Mouse (Mus musculus) forebrain, embryonic 11.5 days (tissue): ENCODE data around the gene Spin1. TPM values are rescaled to one million over a fixed set of nuclear protein-coding genes. Genes with fewer than 3 reads are reported as not detected.
"Not testable (repeated sequence)": the region's sequence is repeated elsewhere in the genome, so short reads cannot be mapped to it uniquely, and the experiment has no call there.

ENCODE experiments used
- ATAC-seq: fragments of 200-750 bp; cut with Nextera tagmentation; replicated peaks from 2 replicates; pipeline ENCODE4 v1.8.0; 2017; ENCODE audit warnings: moderate TSS enrichment; ENCODE audit not compliant: low FRiP score
- DNase-seq: peaks from one replicate; pipeline ENCODE4 v3.0.0-alpha.2; 2017; ENCODE audit warnings: low spot score
- H3K27ac ChIP-seq: fragments of 300-500 bp; sonication (generic); 2 replicates; pipeline ENCODE4 v1.5.1; 2014; ENCODE audit warnings: low read depth, low read length
- H3K27me3 ChIP-seq: fragments of 300-500 bp; sonication (generic); 2 replicates; pipeline ENCODE4 v1.6.1; 2014; ENCODE audit warnings: mild to moderate bottlenecking, low read length, mixed read lengths; ENCODE audit not compliant: control insufficient read depth, insufficient read depth
- H3K36me3 ChIP-seq: fragments of 300-500 bp; sonication (generic); 2 replicates; pipeline ENCODE4 v1.6.1; 2014; ENCODE audit warnings: mild to moderate bottlenecking, low read length, moderate library complexity, mixed read lengths; ENCODE audit not compliant: control insufficient read depth, insufficient read depth
- H3K4me1 ChIP-seq: fragments of 300-500 bp; sonication (generic); replicated peaks from 2 replicates; pipeline ENCODE4 v1.6.1; 2014; ENCODE audit warnings: low read length, mixed read lengths; ENCODE audit not compliant: control insufficient read depth, insufficient read depth
- H3K4me2 ChIP-seq: fragments of 300-500 bp; sonication (generic); 2 replicates; pipeline ENCODE4 v1.6.1; 2014; ENCODE audit warnings: low read depth, mild to moderate bottlenecking, low read length, moderate library complexity, mixed read lengths; ENCODE audit not compliant: severe bottlenecking
- H3K4me3 ChIP-seq: fragments of 300-500 bp; sonication (generic); 2 replicates; pipeline ENCODE4 v1.5.1; 2014; ENCODE audit warnings: low read depth, low read length
- H3K9ac ChIP-seq: fragments of 300-500 bp; sonication (generic); 2 replicates; pipeline ENCODE4 v1.6.1; 2014; ENCODE audit warnings: low read length
- H3K9me3 ChIP-seq: fragments of 300-500 bp; sonication (generic); 2 replicates; pipeline ENCODE4 v1.6.1; 2016; ENCODE audit warnings: low read length, mixed read lengths; ENCODE audit not compliant: control insufficient read depth
- WGBS: fragments of 180-500 bp; shearing (Covaris S2); extraction: QIAGEN DNeasy Blood & Tissue Kit; methylation state at CpG from one replicate; pipeline ENCODE4 v1.1.7; 2014; 5-methylcytosine and 5-hydroxymethylcytosine counted together
- polyA plus RNA-seq: library from polyadenylated mRNA; unstranded; fragments of >200 nt; fragmentation: Nextera tagmentation; extraction: Ambion mirVana; gene quantifications from 2 replicates; pipeline ENCODE4 v1.2.1, GENCODE M21; 2014

Spin1 gene
- polyA plus RNA-seq, 1 experiment from 2014 or later: 111 TPM

- H3K4me3 ChIP-seq: peak overlapping the region; percentile 85
- peaks cover 11% of the 10 kb centered on the region; the same call in 1 of the 2 replicates for H3K9me3 ChIP-seq
- DNase-seq: peak; percentile 84
- H3K4me2 ChIP-seq: peak overlapping the region; percentile 60
- H3K36me3 ChIP-seq: peaks cover 2% of the 10 kb centered on the region; the same call in 1 of the 2 replicates
- no peaks in the 10 kb centered on the region for H3K27me3 ChIP-seq
- peak overlapping the region; percentile 97 for H3K9ac ChIP-seq
- 0 out of 2 replicates have a peak, but pooled peaks cover 2% of the 10 kb centered on the region for H3K4me1 ChIP-seq
- WGBS: 2% methylated on average over 55 of the region's 89 CpGs
- ATAC-seq: peak; percentile 84
- peak overlapping the region; percentile 76 for H3K27ac ChIP-seq
These were observed 516 bp downstream of the Spin1 start for GRCm38 (mm10) chr13:51101016-51101776.

DNA sequence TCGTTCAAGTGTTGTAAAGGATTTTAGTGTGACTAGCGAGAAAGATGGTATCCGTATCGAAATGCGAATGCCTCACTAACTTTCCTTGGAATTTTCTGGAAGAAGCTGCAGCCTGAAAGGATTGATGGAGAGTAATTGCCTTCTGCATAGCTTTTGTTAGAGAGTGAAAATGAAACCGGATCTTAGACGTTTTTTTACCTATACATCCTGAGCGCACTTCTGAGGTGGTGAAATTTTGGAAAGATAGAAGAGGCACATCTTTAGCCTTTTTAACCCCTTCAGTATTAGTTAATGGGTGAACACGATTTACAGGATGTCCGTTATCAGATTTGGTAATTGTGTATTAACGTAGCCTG, 1.1 kb downstream of the Spin1 start:
- DNase-seq (no peak), ATAC-seq (no peak)
- 0 out of 2 replicates have a peak, but pooled peaks cover 2% of the 10 kb centered on the region for H3K4me1 ChIP-seq
- H3K9ac ChIP-seq: peak overlapping the region; percentile 97
- H3K36me3 ChIP-seq: peaks cover 2% of the 10 kb centered on the region; the same call in 1 of the 2 replicates
- no peaks in the 10 kb centered on the region for H3K27me3 ChIP-seq
- H3K4me3 ChIP-seq: peak overlapping the region; percentile 85
- H3K27ac ChIP-seq: peak overlapping the region; percentile 76
- peaks cover 11% of the 10 kb centered on the region for H3K9me3 ChIP-seq
- WGBS: 40% methylated on average over 11 of the region's 11 CpGs
- peak overlapping the region; percentile 60 for H3K4me2 ChIP-seq

DNA sequence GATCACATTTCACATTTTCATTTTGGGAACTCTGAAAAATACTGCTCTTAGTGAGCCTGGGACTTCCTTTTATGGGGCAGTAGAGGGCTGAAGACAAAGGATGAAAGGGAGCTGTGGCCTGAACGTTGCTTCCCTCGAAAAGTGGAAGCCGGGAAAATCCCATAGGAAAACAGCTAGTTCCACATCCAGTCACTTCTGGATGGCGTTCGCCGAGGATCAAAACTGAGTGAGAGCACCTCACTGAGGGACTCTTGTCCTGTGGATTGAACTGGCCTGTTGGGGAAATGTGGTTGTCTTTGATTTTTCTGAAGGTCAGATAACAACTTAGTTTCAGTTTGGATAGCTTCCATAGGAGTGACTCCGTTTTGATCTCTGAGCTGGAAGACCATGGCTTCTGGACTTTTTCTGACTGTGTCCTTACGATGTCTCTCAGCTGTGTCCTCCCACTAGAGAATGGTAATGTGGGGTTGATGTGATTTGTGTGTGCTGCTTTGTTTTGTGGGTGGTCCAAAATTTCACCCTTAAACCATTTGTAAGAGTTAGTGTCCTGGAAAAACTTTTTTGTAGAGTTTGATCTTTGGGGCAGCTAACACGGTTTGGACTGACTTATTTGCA, 2.5 kb downstream of the Spin1 start:
- H3K36me3 ChIP-seq: peaks cover 2% of the 10 kb centered on the region; the same call in 1 of the 2 replicates

GRCm38 (mm10) chr13:51103861-51104650, 3.4 kb downstream of the Spin1 start:
- Histone ChIP-seq H3K9me3 (peaks cover 14% of the 10 kb centered on the region), H3K27ac (no peak overlapping the region), H3K9ac (no peak overlapping the region), H3K4me1 (0 out of 2 replicates have a peak, but pooled peaks cover 2% of the 10 kb centered on the region), H3K4me2 (no peak overlapping the region), H3K36me3 (peaks cover 2% of the 10 kb centered on the region; the same call in 1 of the 2 replicates), H3K27me3 (no peaks in the 10 kb centered on the region), H3K4me3 (no peak overlapping the region)
- ATAC-seq: no peak
- no peak for DNase-seq
- 98% methylated on average over 9 of the region's 9 CpGs for WGBS

More for the DNA sequence above, 2.5 kb downstream of the Spin1 start:
- Histone ChIP-seq H3K4me2 (no peak overlapping the region), H3K4me3 (no peak overlapping the region), H3K4me1 (0 out of 2 replicates have a peak, but pooled peaks cover 2% of the 10 kb centered on the region), H3K27me3 (no peaks in the 10 kb centered on the region), H3K9me3 (peaks cover 14% of the 10 kb centered on the region), H3K27ac (no peak overlapping the region), H3K9ac (no peak overlapping the region)
- no peak for DNase-seq
- no peak for ATAC-seq
- 93% methylated on average over 9 of the region's 9 CpGs for WGBS

DNA sequence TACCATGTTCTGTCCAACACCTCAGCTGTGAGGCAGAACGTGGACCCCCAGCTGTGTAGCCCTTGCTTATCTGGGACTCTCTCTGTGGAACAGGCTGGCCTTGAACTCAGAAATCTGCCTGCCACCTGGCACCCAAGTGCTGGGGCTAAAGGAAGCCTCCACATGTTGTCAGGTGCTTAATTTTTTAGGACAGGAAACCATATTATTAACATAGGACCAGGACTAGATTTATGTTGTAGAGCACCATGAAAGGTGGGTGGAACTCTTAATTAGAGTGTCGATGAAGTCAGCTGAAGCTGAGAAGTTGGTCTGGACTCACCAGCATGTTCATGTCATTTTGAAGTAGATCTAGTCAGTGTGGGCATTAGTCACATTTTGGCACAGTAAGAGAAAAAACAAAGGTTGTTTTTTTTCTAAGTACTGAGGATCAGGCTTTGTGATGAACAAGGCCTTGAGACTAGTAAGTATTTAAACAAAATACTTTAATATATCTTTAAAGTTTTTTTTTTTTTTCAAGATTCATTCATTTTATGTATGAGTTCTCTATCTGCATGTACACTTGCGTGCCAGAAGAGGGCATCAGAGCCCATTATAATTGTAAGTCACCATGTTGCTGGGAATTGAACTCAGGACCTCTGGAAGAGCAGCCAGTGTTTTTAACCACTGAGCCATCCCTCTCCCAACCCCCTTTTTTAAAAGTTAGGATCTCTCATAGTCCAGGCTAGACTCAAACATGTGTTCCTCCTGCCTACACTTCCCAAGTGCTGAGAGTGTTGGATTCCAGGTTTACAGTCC, 5.4 kb downstream of the Spin1 start:
- no peak for DNase-seq
- no peak overlapping the region for H3K9ac ChIP-seq
- H3K4me2 ChIP-seq: no peak overlapping the region
- no peaks in the 10 kb centered on the region for H3K4me1 ChIP-seq
- H3K4me3 ChIP-seq: no peak overlapping the region
- H3K27ac ChIP-seq: no peak overlapping the region
- H3K36me3 ChIP-seq: peaks cover 8% of the 10 kb centered on the region; the same call in 1 of the 2 replicates
- H3K27me3 ChIP-seq: no peaks in the 10 kb centered on the region
- peaks cover 22% of the 10 kb centered on the region for H3K9me3 ChIP-seq
- no peak for ATAC-seq
- 95% methylated on average over 3 of the region's 3 CpGs for WGBS

- Histone ChIP-seq H3K27ac (no peak overlapping the region), H3K9me3 (peaks cover 22% of the 10 kb centered on the region), H3K36me3 (peaks cover 8% of the 10 kb centered on the region; the same call in 1 of the 2 replicates), H3K4me3 (no peak overlapping the region), H3K27me3 (no peaks in the 10 kb centered on the region), H3K4me2 (no peak overlapping the region), H3K9ac (no peak overlapping the region), H3K4me1 (no peaks in the 10 kb centered on the region)
- ATAC-seq: no peak
- 95% methylated on average over 4 of the region's 4 CpGs for WGBS
- DNase-seq: no peak
These were observed 6.1 kb downstream of the Spin1 start for GRCm38 (mm10) chr13:51106816-51107215.

DNA sequence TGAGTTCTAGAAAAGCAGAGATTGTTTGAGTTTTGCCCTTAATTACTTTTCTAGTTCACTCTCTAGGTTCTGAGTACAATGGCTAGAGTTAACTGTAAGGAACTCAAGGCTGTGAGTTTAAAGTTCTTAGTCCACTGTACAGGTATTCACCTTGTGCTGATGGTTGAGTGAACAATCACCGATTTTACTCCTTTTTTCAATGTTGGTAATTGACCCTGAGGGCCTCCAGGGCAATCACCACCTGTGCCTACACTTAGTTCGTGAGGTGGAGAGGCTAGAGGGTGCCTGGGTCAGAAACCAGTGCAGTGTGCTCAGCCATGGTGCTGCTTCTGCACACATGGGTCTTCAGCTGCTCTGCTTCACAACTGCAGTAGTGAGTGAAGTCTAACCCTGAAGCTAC, 8.8 kb downstream of the Spin1 start:
- no peaks in the 10 kb centered on the region for H3K4me1 ChIP-seq
- peaks cover 5% of the 10 kb centered on the region; the same call in 1 of the 2 replicates for H3K36me3 ChIP-seq
- no peak overlapping the region for H3K27ac ChIP-seq
- DNase-seq (no peak), ATAC-seq (no peak)
- WGBS: 91% methylated on average over 2 of the region's 2 CpGs
- H3K27me3 ChIP-seq: no peaks in the 10 kb centered on the region
- peaks cover 14% of the 10 kb centered on the region for H3K9me3 ChIP-seq
- H3K9ac ChIP-seq: no peak overlapping the region
- H3K4me3 ChIP-seq: no peak overlapping the region
- H3K4me2 ChIP-seq: no peak overlapping the region

DNA sequence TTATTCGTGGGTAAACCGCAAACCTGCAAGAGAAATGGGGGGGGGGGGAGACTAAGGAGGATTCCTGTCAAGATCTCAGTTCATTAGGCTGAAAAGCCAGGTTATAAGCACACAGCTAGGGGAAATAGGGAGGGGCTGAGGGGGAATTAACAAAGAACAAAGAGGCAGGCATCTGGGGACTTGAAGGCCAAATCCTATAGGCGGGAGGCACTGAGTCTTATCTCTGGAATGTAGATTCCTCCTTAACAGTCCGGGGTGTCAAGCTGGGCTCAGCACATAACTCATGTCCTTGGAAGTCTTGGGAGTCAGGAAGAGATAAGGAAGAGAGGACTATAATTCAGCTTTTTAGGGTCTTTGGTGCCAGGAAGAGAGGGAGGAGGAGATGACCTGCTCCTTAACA, 13.7 kb downstream of the Spin1 start:
- peaks cover 11% of the 10 kb centered on the region; the same call in 1 of the 2 replicates for H3K9me3 ChIP-seq
- not testable (repeated sequence) for ATAC-seq, H3K36me3 ChIP-seq

More for the DNA sequence above, 13.7 kb downstream of the Spin1 start:
- H3K4me2 ChIP-seq, H3K9ac ChIP-seq, H3K27ac ChIP-seq, H3K4me3 ChIP-seq, DNase-seq, H3K4me1 ChIP-seq, H3K27me3 ChIP-seq: not testable (repeated sequence)
- 87% methylated on average over 4 of the region's 4 CpGs for WGBS
